Mouse (Mus musculus) limb, embryonic 13.5 days (tissue): ENCODE measurements around the gene Irf4. TPM values are rescaled to one million over a fixed set of nuclear protein-coding genes. Genes with fewer than 3 reads are reported as not detected.

Source experiments
- ATAC-seq: fragments of 200-750 bp; cut with Nextera tagmentation; 2 replicates; pipeline ENCODE4 v1.8.0; 2017; ENCODE audit warnings: low read depth, moderate number of reproducible peaks, moderate TSS enrichment; ENCODE audit not compliant: low FRiP score
- H3K27ac ChIP-seq: fragments of 300-500 bp; sonication (generic); 2 replicates; pipeline ENCODE4 v1.5.1; 2015; ENCODE audit warnings: inconsistent platforms, mild to moderate bottlenecking, moderate library complexity
- H3K27me3 ChIP-seq: fragments of 300-500 bp; sonication (generic); 2 replicates; pipeline ENCODE4 v1.6.1; 2015; ENCODE audit warnings: mild to moderate bottlenecking, inconsistent platforms
- H3K36me3 ChIP-seq: fragments of 300-500 bp; sonication (generic); 2 replicates; pipeline ENCODE4 v1.6.1; 2015; ENCODE audit warnings: inconsistent platforms, mild to moderate bottlenecking, moderate library complexity
- H3K4me1 ChIP-seq: fragments of 300-500 bp; sonication (generic); 2 replicates; pipeline ENCODE4 v1.6.1; 2015; ENCODE audit warnings: inconsistent platforms
- H3K4me2 ChIP-seq: fragments of 300-500 bp; sonication (generic); replicated peaks from 2 replicates; pipeline ENCODE4 v1.6.1; 2015; ENCODE audit warnings: inconsistent platforms, mild to moderate bottlenecking, moderate library complexity
- H3K4me3 ChIP-seq: fragments of 300-500 bp; sonication (generic); 2 replicates; pipeline ENCODE4 v1.5.1; 2015; ENCODE audit warnings: moderate library complexity, mild to moderate bottlenecking, inconsistent platforms
- H3K9ac ChIP-seq: fragments of 300-500 bp; sonication (generic); 2 replicates; pipeline ENCODE4 v1.6.1; 2015; ENCODE audit warnings: mild to moderate bottlenecking, inconsistent platforms
- H3K9me3 ChIP-seq: fragments of 300-500 bp; sonication (generic); 2 replicates; pipeline ENCODE4 v1.6.1; 2016; ENCODE audit warnings: inconsistent platforms
- WGBS: fragments of 180-500 bp; shearing (Covaris S2); methylation state at CpG from one replicate; pipeline ENCODE4 v1.1.7; 2015; 5-methylcytosine and 5-hydroxymethylcytosine counted together
- polyA plus RNA-seq: library from polyadenylated mRNA; unstranded; fragments of >200 nt; fragmentation: Nextera tagmentation; extraction: Ambion mirVana; gene quantifications from 2 replicates; pipeline ENCODE4 v1.2.1, GENCODE M21; 2015

Irf4 gene
- polyA plus RNA-seq, 1 experiment from 2014 or later = 0.06 TPM

GRCm38 (mm10) chr13:30723258-30723657 is 25.8 kb upstream of the Irf4 start:
- no peaks in the 10 kb centered on the region for H3K36me3 ChIP-seq
- H3K9me3 ChIP-seq = no peaks in the 10 kb centered on the region
- H3K4me1 ChIP-seq = peaks cover 6% of the 10 kb centered on the region; the same call in 1 of the 2 replicates
- no peak overlapping the region for H3K4me2 ChIP-seq
- 59% methylated on average over 5 of the region's 5 CpGs for WGBS
- no peaks in the 10 kb centered on the region for H3K27me3 ChIP-seq
- no peak overlapping the region for H3K9ac ChIP-seq
- no peak overlapping the region for H3K27ac ChIP-seq
- no peak overlapping the region for H3K4me3 ChIP-seq
- ATAC-seq = no peak

DNA sequence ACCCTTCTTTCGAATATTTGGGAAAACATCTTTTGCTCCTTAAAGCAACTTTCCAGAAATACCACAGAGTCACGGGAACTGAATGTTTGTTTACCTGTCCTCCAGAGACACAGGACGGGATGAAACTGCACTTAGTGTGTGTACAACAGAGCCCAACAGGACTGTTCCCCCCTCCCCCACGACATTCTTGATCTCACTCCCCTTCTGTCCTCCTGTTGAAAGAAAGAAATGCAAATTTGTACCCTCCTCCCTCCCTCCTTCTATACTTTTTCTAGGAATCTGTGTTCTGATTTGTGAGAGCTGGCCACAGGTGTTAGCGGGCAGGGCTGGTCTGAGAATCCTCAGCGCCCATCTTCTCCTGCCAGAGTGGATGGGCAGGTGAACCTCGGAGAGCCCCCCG is 25.2 kb upstream of the Irf4 start:
- Histone ChIP-seq H3K27ac (no peak overlapping the region), H3K36me3 (no peaks in the 10 kb centered on the region), H3K4me3 (no peak overlapping the region), H3K9me3 (no peaks in the 10 kb centered on the region), H3K4me2 (no peak overlapping the region), H3K27me3 (no peaks in the 10 kb centered on the region), H3K4me1 (peaks cover 6% of the 10 kb centered on the region; the same call in 1 of the 2 replicates), H3K9ac (no peak overlapping the region)
- 65% methylated on average over 8 of the region's 8 CpGs for WGBS
- ATAC-seq = no peak

DNA sequence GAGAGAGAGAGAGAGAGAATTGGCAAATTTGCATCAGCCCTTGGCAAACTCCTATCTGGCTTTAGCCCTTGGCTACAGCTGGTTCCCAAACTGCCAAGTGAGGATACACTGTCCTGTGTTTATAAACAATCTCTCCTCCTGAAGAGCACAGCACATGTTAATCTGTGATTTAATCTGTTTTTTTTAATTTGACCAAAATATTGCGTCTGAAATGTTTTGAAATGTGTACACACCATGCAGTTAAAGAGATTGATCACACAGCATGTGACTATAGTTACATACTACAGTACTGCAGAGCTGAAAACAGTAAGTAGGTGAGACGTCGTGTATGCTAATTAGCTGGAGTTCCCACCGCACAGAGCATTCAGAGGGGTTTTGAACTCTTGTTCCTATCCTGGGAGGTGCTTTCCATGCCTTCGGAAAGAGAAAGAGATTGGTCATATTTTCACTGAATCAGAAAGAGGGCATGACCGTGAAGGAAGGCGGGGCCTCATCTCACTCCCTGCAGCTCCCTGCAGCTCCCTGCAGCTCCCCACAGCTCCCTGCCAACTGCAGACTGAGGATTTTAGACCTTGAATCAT is 24.2 kb upstream of the Irf4 start:
- no peak overlapping the region for H3K4me3 ChIP-seq
- no peaks in the 10 kb centered on the region for H3K36me3 ChIP-seq
- peaks cover 6% of the 10 kb centered on the region; the same call in 1 of the 2 replicates for H3K4me1 ChIP-seq
- no peak overlapping the region for H3K4me2 ChIP-seq
- no peak for ATAC-seq
- no peaks in the 10 kb centered on the region for H3K9me3 ChIP-seq
- WGBS = 34% methylated on average over 7 of the region's 7 CpGs
- H3K27me3 ChIP-seq = no peaks in the 10 kb centered on the region
- H3K9ac ChIP-seq = no peak overlapping the region
- no peak overlapping the region for H3K27ac ChIP-seq

GRCm38 (mm10) chr13:30726879-30727278 is 22.1 kb upstream of the Irf4 start:
- 83% methylated on average over 4 of the region's 4 CpGs for WGBS

DNA sequence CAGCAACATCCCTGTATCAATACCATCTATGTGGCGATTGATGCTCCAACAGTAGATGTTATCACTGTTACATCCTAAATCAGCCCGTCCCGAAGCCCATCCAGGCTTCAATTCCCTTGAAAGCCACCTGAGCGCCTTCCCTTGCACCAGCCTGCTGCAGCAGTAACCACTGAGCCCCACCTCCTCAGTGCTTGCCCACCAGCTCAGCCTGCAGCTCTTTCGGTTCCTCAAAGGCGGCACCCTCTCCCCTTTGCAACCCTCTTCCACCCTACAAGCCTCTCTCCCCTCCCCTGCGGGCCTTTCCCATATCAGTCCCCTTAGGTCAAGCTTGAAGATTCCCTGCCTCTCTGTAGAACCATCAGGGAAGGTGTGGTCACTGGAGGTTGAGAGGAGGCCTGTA is 20.9 kb upstream of the Irf4 start:
- Histone ChIP-seq H3K4me1 (peaks cover 6% of the 10 kb centered on the region; the same call in 1 of the 2 replicates), H3K4me3 (no peak overlapping the region), H3K4me2 (no peak overlapping the region), H3K9me3 (no peaks in the 10 kb centered on the region), H3K9ac (no peak overlapping the region), H3K27me3 (no peaks in the 10 kb centered on the region), H3K36me3 (no peaks in the 10 kb centered on the region), H3K27ac (no peak overlapping the region)
- no peak for ATAC-seq
- WGBS = 92% methylated on average over 7 of the region's 7 CpGs

More at GRCm38 (mm10) chr13:30726879-30727278, 22.1 kb upstream of the Irf4 start:
- peaks cover 6% of the 10 kb centered on the region; the same call in 1 of the 2 replicates for H3K4me1 ChIP-seq
- H3K27me3 ChIP-seq = no peaks in the 10 kb centered on the region
- H3K4me2 ChIP-seq = no peak overlapping the region
- ATAC-seq = no peak
- H3K9me3 ChIP-seq = no peaks in the 10 kb centered on the region
- no peaks in the 10 kb centered on the region for H3K36me3 ChIP-seq
- H3K27ac ChIP-seq = no peak overlapping the region
- no peak overlapping the region for H3K9ac ChIP-seq
- H3K4me3 ChIP-seq = no peak overlapping the region

- no peaks in the 10 kb centered on the region for H3K9me3 ChIP-seq
- no peak for ATAC-seq
- H3K27me3 ChIP-seq = no peaks in the 10 kb centered on the region
- no peak overlapping the region for H3K4me3 ChIP-seq
- H3K9ac ChIP-seq = no peak overlapping the region
- no peak overlapping the region for H3K27ac ChIP-seq
- no peak overlapping the region for H3K4me2 ChIP-seq
- H3K4me1 ChIP-seq = peaks cover 6% of the 10 kb centered on the region; the same call in 1 of the 2 replicates
- H3K36me3 ChIP-seq = no peaks in the 10 kb centered on the region
- WGBS = 57% methylated on average over 6 of the region's 6 CpGs
These were observed 19.8 kb upstream of the Irf4 start for GRCm38 (mm10) chr13:30729245-30729644.

DNA sequence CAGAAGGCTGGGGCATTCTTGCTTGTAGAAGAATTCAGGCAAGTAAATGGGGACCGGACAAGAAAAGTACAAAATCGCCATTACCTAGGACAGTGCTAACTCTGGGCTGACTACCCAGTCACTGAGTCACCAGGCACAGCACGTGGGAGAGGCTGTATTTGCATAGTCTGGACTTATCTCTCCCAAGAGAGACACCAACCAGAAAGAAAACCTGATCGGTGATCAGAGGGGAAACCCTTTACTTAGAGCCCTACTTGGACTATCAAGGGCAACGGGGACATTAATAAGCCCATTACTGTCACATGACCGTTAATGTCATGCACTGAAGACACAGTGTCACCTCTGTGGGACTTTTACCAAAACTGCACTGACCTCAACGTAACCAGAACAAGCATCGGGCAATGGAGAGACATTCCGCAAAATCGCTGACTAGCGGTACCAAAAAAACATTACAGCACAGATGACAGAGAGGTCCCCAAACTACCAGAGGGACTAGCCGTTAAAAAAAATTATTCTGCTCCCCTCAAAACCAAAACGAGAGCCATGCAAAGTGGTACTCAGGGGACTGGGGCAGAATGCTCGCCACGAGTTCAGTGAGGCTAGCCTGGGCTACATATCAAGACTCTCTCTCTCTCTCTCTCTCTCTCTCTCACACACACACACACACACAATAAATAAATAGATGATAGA is 18.8 kb upstream of the Irf4 start:
- no peak overlapping the region for H3K4me2 ChIP-seq
- no peak overlapping the region for H3K9ac ChIP-seq
- peaks cover 2% of the 10 kb centered on the region; the same call in 1 of the 2 replicates for H3K4me1 ChIP-seq
- no peaks in the 10 kb centered on the region for H3K9me3 ChIP-seq
- no peaks in the 10 kb centered on the region for H3K27me3 ChIP-seq
- 86% methylated on average over 15 of the region's 15 CpGs for WGBS
- ATAC-seq = no peak
- no peaks in the 10 kb centered on the region for H3K36me3 ChIP-seq
- H3K4me3 ChIP-seq = no peak overlapping the region
- no peak overlapping the region for H3K27ac ChIP-seq

GRCm38 (mm10) chr13:30732709-30733445 is 16.1 kb upstream of the Irf4 start:
- no peak overlapping the region for H3K4me3 ChIP-seq
- no peaks in the 10 kb centered on the region for H3K4me1 ChIP-seq
- ATAC-seq = no peak
- no peaks in the 10 kb centered on the region for H3K9me3 ChIP-seq
- H3K36me3 ChIP-seq = no peaks in the 10 kb centered on the region
- no peak overlapping the region for H3K27ac ChIP-seq
- 81% methylated on average over 11 of the region's 11 CpGs for WGBS
- H3K4me2 ChIP-seq = no peak overlapping the region
- H3K27me3 ChIP-seq = no peaks in the 10 kb centered on the region
- no peak overlapping the region for H3K9ac ChIP-seq

DNA sequence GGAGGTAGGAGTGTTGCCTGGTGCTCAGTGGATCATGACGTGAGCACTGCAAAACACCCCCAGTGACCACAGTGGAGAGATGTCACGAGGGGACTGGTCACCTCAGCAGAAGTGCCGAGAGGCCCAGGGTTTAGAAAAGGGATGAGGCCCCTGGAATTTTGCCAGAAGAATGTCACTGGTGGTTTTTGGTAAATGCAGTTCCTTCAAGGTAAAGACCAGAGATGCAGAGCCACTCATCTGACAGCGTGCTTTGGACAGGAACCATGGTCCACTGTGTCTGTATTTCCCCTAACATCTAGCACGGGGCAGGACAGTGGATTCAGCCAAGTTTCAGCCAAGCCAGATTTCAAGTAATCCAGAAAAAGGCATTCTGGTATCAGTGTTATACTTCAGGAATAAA is 12.3 kb upstream of the Irf4 start:
- H3K9me3 ChIP-seq = no peaks in the 10 kb centered on the region
- H3K36me3 ChIP-seq = no peaks in the 10 kb centered on the region
- no peak overlapping the region for H3K27ac ChIP-seq
- no peak overlapping the region for H3K4me2 ChIP-seq
- 83% methylated on average over 5 of the region's 5 CpGs for WGBS
- no peak for ATAC-seq
- no peak overlapping the region for H3K4me3 ChIP-seq
- H3K27me3 ChIP-seq = no peaks in the 10 kb centered on the region
- no peaks in the 10 kb centered on the region for H3K4me1 ChIP-seq
- H3K9ac ChIP-seq = no peak overlapping the region

DNA sequence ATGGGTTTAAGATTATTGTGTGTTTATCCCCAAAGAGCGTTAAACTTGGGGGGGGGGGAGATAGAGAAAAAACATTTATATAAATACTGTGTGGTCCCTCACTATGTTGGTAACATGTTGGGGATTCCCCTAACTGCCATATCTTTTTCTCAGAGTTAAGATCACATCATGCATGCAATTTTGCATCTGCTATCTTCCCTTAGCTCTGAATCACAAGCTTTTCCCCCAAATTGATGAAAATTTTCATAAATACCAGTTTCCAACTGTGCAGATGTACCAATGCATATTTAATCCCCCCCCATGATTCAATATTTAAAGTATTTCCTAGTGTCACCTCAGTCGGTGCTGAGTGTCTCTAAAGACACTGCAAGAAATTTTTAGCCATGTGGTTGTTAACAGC is 11.8 kb upstream of the Irf4 start:
- H3K9me3 ChIP-seq = no peaks in the 10 kb centered on the region
- no peaks in the 10 kb centered on the region for H3K4me1 ChIP-seq
- no peak overlapping the region for H3K27ac ChIP-seq
- H3K4me2 ChIP-seq = no peak overlapping the region
- H3K36me3 ChIP-seq = no peaks in the 10 kb centered on the region
- ATAC-seq = no peak
- 79% methylated on average over 2 of the region's 2 CpGs for WGBS
- H3K4me3 ChIP-seq = no peak overlapping the region
- H3K9ac ChIP-seq = no peak overlapping the region
- no peaks in the 10 kb centered on the region for H3K27me3 ChIP-seq

DNA sequence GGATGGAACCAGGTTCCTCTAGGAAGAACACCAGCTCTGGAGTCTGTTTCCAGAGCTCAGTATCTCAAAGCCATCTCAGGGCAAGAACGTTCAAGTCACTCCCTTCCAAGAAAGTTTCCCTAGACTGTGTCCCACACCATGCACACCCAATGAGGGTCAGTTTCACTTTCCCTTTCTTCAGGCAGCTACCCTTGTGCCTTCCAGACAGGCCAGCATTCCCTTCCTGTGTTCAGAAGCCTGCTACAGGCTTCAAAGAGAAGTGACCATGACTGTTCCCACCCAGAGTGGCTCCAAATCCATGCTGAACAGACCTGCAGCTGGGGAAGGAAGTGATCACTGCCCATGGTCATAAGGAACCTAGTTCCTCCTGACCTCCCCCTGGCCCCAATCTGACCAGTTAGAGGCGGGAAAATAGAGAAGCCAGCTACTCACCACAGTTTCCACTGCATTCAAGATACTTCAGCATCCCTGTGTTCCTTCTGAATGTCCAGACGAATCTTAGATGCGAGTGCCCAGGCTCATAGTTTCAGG is 10.7 kb upstream of the Irf4 start:
- Histone ChIP-seq H3K36me3 (no peaks in the 10 kb centered on the region), H3K27me3 (no peaks in the 10 kb centered on the region), H3K4me3 (no peak overlapping the region), H3K27ac (no peak overlapping the region), H3K9ac (no peak overlapping the region), H3K4me1 (no peaks in the 10 kb centered on the region), H3K9me3 (no peaks in the 10 kb centered on the region), H3K4me2 (no peak overlapping the region)
- WGBS = 82% methylated on average over 4 of the region's 4 CpGs
- no peak for ATAC-seq

DNA sequence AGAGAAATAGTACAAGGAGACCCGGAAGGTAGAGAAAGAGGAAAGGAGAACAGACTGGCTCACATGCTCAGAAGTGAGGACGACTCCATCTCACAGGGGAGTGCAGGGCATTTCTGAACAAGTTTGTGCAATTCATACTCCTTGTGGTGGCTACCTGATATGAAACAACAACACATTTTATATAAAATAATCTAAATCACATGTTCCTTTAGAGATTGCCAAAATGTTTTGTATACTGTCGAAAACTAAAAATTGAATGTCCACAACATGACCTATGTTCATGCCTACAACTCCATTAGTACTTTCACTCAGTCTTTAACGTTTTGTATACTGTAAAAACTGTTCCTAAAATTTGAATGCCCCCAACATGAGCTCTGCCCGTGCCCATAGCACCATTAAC is 7.9 kb upstream of the Irf4 start:
- H3K27ac ChIP-seq = no peak overlapping the region
- H3K9ac ChIP-seq = no peak overlapping the region
- H3K4me2 ChIP-seq = no peak overlapping the region
- H3K4me3 ChIP-seq = no peak overlapping the region
- peaks cover 16% of the 10 kb centered on the region for H3K27me3 ChIP-seq
- H3K36me3 ChIP-seq = no peaks in the 10 kb centered on the region
- WGBS = 76% methylated on average over 5 of the region's 5 CpGs
- no peak for ATAC-seq
- no peaks in the 10 kb centered on the region for H3K9me3 ChIP-seq
- H3K4me1 ChIP-seq = no peaks in the 10 kb centered on the region
